Mouse (Mus musculus): ENCODE data around the gene Lix1.

DNA sequence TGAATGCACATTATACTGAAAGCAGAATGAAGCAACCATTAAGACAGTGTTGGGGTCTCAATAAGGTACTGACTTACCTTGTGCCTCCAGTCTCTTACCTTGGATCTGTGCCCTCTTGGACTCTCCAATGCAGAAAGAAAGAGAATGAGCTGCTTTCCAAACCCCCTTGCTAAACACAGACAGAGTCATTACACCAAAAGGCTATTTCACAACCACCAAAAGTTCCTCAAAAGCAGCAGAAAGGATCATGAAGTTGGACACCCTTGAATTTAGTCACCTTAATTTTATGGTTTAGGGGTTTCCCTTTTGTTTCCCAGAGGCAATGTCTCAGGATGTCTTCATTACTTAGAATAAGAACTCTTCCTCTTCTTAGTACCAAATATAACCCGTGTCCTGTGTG is 52.1 kb downstream of the Lix1 start:
- no peak for TF ChIP-seq POLR2A (IDR thresholded peaks at IDR 0.05; ENCODE audit: low read depth, low read length)
- TF ChIP-seq CTCF (IDR thresholded peaks at IDR 0.05; ENCODE audit: extremely low read depth, insufficient read depth, insufficient read length, insufficient replicate concordance) = no peak
